10 mouse cellular contexts compared by ENCODE assay signal in genomic region chr9:35402584-35402991, GRCm38 (mm10). TPM values are rescaled to one million over a fixed set of nuclear protein-coding genes. Genes with fewer than 3 reads are reported as not detected.
DNase-seq lines count a peak whose midpoint lies in the region; ATAC-seq lines count a peak whose summit lies in the region.
"Had no signal": no experiment of that assay in that cellular context is flagged by ENCODE, and none has a peak within 500 bp of the region (broad histone marks: within the 10 kb centered on the region; RNA-seq: fewer than 3 reads in every experiment).

No protein-coding gene starts in this region.

- H3K27me3 ChIP-seq in hindbrain, embryonic 15.5 days: peaks cover 32% of the 10 kb centered on the region
- peaks cover 73% of the 10 kb centered on the region for H3K27me3 ChIP-seq in midbrain, embryonic 10.5 days (ENCODE audit: low read depth, poor library complexity, severe bottlenecking)
- 0 out of 2 replicates have a peak, but pooled peaks cover 3% of the 10 kb centered on the region for H3K27me3 ChIP-seq in kidney, embryonic 16.5 days (ENCODE audit: insufficient read depth, low read length)
- H3K27me3 ChIP-seq: limb, embryonic 12.5 days had no signal

- no peaks in the 10 kb centered on the region for H3K9me3 ChIP-seq in hindbrain, embryonic 15.5 days
- H3K9me3 ChIP-seq in midbrain, embryonic 10.5 days (replicated peaks): no peaks in the 10 kb centered on the region
- H3K9me3 ChIP-seq in kidney, embryonic 16.5 days (ENCODE audit: low read length): no peaks in the 10 kb centered on the region
- H3K9me3 ChIP-seq: limb, embryonic 12.5 days had no signal

- no peak overlapping the region for H3K4me2 ChIP-seq in hindbrain, embryonic 15.5 days
- H3K4me2 ChIP-seq in kidney, embryonic 16.5 days (replicated peaks; ENCODE audit: low read depth, low read length): no peak overlapping the region
- H3K4me2 ChIP-seq: limb, embryonic 12.5 days had no signal

- WGBS in hindbrain, embryonic 15.5 days: 7% methylated on average over 4 of the region's 4 CpGs
- 23% methylated on average over 4 of the region's 4 CpGs for WGBS in midbrain, embryonic 10.5 days
- WGBS in kidney, embryonic 16.5 days: 64% methylated on average over 4 of the region's 4 CpGs

- H3K4me3 ChIP-seq in hindbrain, embryonic 15.5 days: no peak overlapping the region
- H3K4me3 ChIP-seq in midbrain, embryonic 10.5 days: no peak overlapping the region
- no peak overlapping the region for H3K4me3 ChIP-seq in kidney, embryonic 16.5 days (ENCODE audit: low read length)
- H3K4me3 ChIP-seq: limb, embryonic 12.5 days had no signal

- H3K36me3 ChIP-seq in hindbrain, embryonic 15.5 days: no peaks in the 10 kb centered on the region
- H3K36me3 ChIP-seq in midbrain, embryonic 10.5 days: no peaks in the 10 kb centered on the region
- H3K36me3 ChIP-seq in kidney, embryonic 16.5 days (ENCODE audit: insufficient read depth, low read length): no peaks in the 10 kb centered on the region
- H3K36me3 ChIP-seq: limb, embryonic 12.5 days had no signal

- ATAC-seq in hindbrain, embryonic 15.5 days (ENCODE audit: low FRiP score, low read depth): peak; percentile 86
- no peak; the same call in 1 of the 2 replicates for ATAC-seq in kidney, embryonic 16.5 days (ENCODE audit: low FRiP score, low TSS enrichment)

- H3K27ac ChIP-seq in hindbrain, embryonic 15.5 days (replicated peaks): no peak overlapping the region
- peak overlapping the region; percentile 68 for H3K27ac ChIP-seq in midbrain, embryonic 10.5 days (replicated peaks)
- H3K27ac ChIP-seq in kidney, embryonic 16.5 days (ENCODE audit: low read length): no peak overlapping the region
- H3K27ac ChIP-seq: limb, embryonic 12.5 days had no signal

- H3K9ac ChIP-seq in hindbrain, embryonic 15.5 days: no peak overlapping the region
- H3K9ac ChIP-seq in kidney, embryonic 16.5 days (replicated peaks; ENCODE audit: low read length): no peak overlapping the region
- H3K9ac ChIP-seq: limb, embryonic 12.5 days had no signal

- peaks cover 30% of the 10 kb centered on the region for H3K4me1 ChIP-seq in hindbrain, embryonic 15.5 days (replicated peaks)
- H3K4me1 ChIP-seq in midbrain, embryonic 10.5 days: peaks cover 67% of the 10 kb centered on the region
- peaks cover 14% of the 10 kb centered on the region for H3K4me1 ChIP-seq in kidney, embryonic 16.5 days (ENCODE audit: insufficient read depth, low read length)

- DNase-seq in left cerebral cortex, adult 9 months (ENCODE audit: low spot score in 2 of 2): peak; percentile 31 to 44
- DNase-seq in left cerebral cortex, adult 11 months (ENCODE audit: low spot score): no peak
- DNase-seq in midbrain, embryonic 10.5 days (ENCODE audit: low spot score): no peak
- DNase-seq in right cerebral cortex, postnatal 36 days (ENCODE audit: low spot score in 2 of 2): peak; percentile 25 to 33
- DNase-seq in adrenal gland, postnatal 14 days: no peak
- no peak for DNase-seq in thymus, adult 18-20 months
- DNase-seq: cerebellum, adult 9-10 months had no signal

RNA-seq across cellular contexts. Expression of gene Cdon, which starts 18.3 kb away (rescaled TPM):
- 2.8 and 5.2 TPM in 2 replicates for polyA plus RNA-seq in hindbrain, embryonic 15.5 days (2015; fragmentation: Nextera tagmentation; extraction: Ambion mirVana)
- 10.5 TPM in 2 replicates for polyA plus RNA-seq in midbrain, embryonic 10.5 days (2016; fragmentation: Nextera tagmentation; extraction: Ambion mirVana)
- polyA plus RNA-seq in kidney, embryonic 16.5 days (2015; fragmentation: Nextera tagmentation; extraction: Ambion mirVana): 3.8 and 4.2 TPM in 2 replicates
- 22.1 and 24.4 TPM in 2 replicates for total RNA-seq in adrenal gland, postnatal 14 days (2021)

Comparison
In these comparisons a context has a peak if more than half of its experiments do, and no peak if none do; other contexts are left out.
1. DNase-seq: peak in left cerebral cortex, adult 9 months (2 of 2) and right cerebral cortex, postnatal 36 days (2 of 2); none in left cerebral cortex, adult 11 months (single experiment), midbrain, embryonic 10.5 days (single experiment), adrenal gland, postnatal 14 days (single experiment) and thymus, adult 18-20 months (0 of 2).